Mouse (Mus musculus): ENCODE data around the gene Gm42878. TPM values are rescaled to one million over a fixed set of nuclear protein-coding genes. Genes with fewer than 3 reads are reported as not detected.

The Gm42878 gene
- polyA plus RNA-seq, 2 experiments, result 0.07 TPM; not detected in 1

- no peak for ATAC-seq (ENCODE audit: insufficient read depth)
- no peak overlapping the region for H3K9ac ChIP-seq (replicated peaks)
- peak overlapping the region; percentile 47; the same call in 1 of the 2 replicates for H3K4me2 ChIP-seq (ENCODE audit: low read depth)
- TF ChIP-seq EP300 (IDR thresholded peaks at IDR 0.05; ENCODE audit: low read depth) (no peak), CTCF (IDR thresholded peaks at IDR 0.05; ENCODE audit: low read depth) (no peak)
- peaks cover 0 to 9% of the 10 kb centered on the region in 2 experiments; a peak in 2 of 4 replicates for H3K4me1 ChIP-seq (replicated peaks; ENCODE audit: control insufficient read depth in 2 of 2, insufficient read depth in 2 of 2, low read length in 1 of 2)
- no peak overlapping the region for H3K27ac ChIP-seq
- DNase-seq (ENCODE audit: low read depth in 3 of 3, low spot score in 3 of 3), result no peak
- no peaks in the 10 kb centered on the region for H3K9me3 ChIP-seq (ENCODE audit: control insufficient read depth, low read length)
- no peak overlapping the region for H3K4me3 ChIP-seq (ENCODE audit: insufficient read depth in 1 of 2, low read depth in 2 of 2, low read length in 2 of 2)
- no peaks in the 10 kb centered on the region for H3K36me3 ChIP-seq (replicated peaks; ENCODE audit: control insufficient read depth, insufficient read depth, low read depth)
- 23% methylated on average over 7 of the region's 7 CpGs for WGBS (ENCODE audit: insufficient replicate concordance)
- no peaks in the 10 kb centered on the region for H3K27me3 ChIP-seq (ENCODE audit: control insufficient read depth, insufficient read depth, low read length)
These were observed 44.6 kb downstream of the Gm42878 start for GRCm38 (mm10) chr5:121500719-121501118.

GRCm38 (mm10) chr5:121493305-121493704 is 52.0 kb downstream of the Gm42878 start:
- no peak for TF ChIP-seq EP300 (IDR thresholded peaks at IDR 0.05; ENCODE audit: low read depth)
- TF ChIP-seq CTCF (IDR thresholded peaks at IDR 0.05; ENCODE audit: low read depth), result no peak
- no peaks in the 10 kb centered on the region for H3K36me3 ChIP-seq (replicated peaks; ENCODE audit: control insufficient read depth, insufficient read depth, low read depth)
- no peaks in the 10 kb centered on the region for H3K9me3 ChIP-seq (ENCODE audit: control insufficient read depth, low read length)
- H3K4me3 ChIP-seq (ENCODE audit: insufficient read depth in 1 of 2, low read depth in 2 of 2, low read length in 2 of 2), result no peak overlapping the region
- no peak overlapping the region for H3K9ac ChIP-seq (replicated peaks)
- no peak for ATAC-seq (ENCODE audit: insufficient read depth)
- no peaks in the 10 kb centered on the region for H3K27me3 ChIP-seq (ENCODE audit: control insufficient read depth, insufficient read depth, low read length)
- H3K4me1 ChIP-seq (replicated peaks; ENCODE audit: control insufficient read depth in 2 of 2, insufficient read depth in 2 of 2, low read length in 1 of 2), result no peaks in the 10 kb centered on the region
- no peak overlapping the region for H3K27ac ChIP-seq
- WGBS (ENCODE audit: insufficient replicate concordance), result 54% methylated on average over 8 of the region's 8 CpGs
- no peak overlapping the region for H3K4me2 ChIP-seq (ENCODE audit: low read depth)
- DNase-seq (ENCODE audit: low read depth in 3 of 3, low spot score in 3 of 3), result no peak

DNA sequence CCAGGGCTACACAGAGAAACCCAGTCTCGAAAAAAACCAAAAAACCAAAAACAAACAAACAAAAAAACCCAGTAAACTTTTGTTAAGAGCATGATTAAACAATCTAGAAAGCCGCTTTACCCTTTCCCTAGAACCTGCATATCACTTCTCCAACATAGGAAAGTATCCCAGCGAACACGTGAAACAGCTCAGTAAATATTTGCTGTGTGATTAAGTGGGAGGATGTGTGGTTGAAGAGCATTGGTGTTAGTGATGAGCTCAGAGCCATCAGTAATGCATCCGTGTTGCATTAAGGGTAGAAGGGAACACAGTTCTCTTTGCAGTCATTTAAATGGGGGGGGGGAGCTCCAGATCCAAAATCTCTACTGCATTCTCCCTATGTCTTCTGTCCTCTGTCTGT is 60.5 kb downstream of the Gm42878 start:
- ATAC-seq (ENCODE audit: insufficient read depth), result no peak
- Histone ChIP-seq H3K27ac (no peak overlapping the region), H3K4me3 (ENCODE audit: insufficient read depth in 1 of 2, low read depth in 2 of 2, low read length in 2 of 2) (no peak overlapping the region), H3K36me3 (replicated peaks; ENCODE audit: control insufficient read depth, insufficient read depth, low read depth) (no peaks in the 10 kb centered on the region), H3K4me2 (ENCODE audit: low read depth) (no peak overlapping the region), H3K9me3 (ENCODE audit: control insufficient read depth, low read length) (no peaks in the 10 kb centered on the region), H3K27me3 (ENCODE audit: control insufficient read depth, insufficient read depth, low read length) (no peaks in the 10 kb centered on the region), H3K4me1 (replicated peaks; ENCODE audit: control insufficient read depth in 2 of 2, insufficient read depth in 2 of 2, low read length in 1 of 2) (no peaks in the 10 kb centered on the region), H3K9ac (replicated peaks) (no peak overlapping the region)
- TF ChIP-seq EP300 (IDR thresholded peaks at IDR 0.05; ENCODE audit: low read depth) (no peak), CTCF (IDR thresholded peaks at IDR 0.05; ENCODE audit: low read depth) (no peak)
- 61% methylated on average over 5 of the region's 5 CpGs for WGBS (ENCODE audit: insufficient replicate concordance)
- no peak for DNase-seq (ENCODE audit: low read depth in 3 of 3, low spot score in 3 of 3)

DNA sequence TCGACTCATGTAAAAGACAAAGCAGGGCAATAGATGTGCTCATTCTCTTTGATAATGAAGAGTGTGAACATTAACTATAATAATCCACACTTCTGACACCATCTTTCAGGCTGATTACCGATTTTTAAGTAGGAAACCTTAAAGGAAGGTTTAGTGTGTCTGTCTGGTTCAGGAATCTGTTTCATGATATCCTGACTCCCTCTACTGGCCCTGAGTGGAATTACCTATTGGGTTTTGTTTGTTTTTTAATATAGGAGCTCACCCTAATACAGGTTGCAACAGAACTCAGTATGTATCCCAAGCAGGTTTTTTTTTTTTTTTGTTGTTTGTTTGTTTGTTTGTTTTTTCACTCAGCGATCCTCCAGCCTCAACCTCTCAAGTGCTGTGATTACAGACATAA is 67.6 kb downstream of the Gm42878 start:
- peak; percentile 53 to 70 (median 64) for DNase-seq (ENCODE audit: low read depth in 3 of 3, low spot score in 3 of 3)
- TF ChIP-seq CTCF (IDR thresholded peaks at IDR 0.05; ENCODE audit: low read depth) (peak; percentile 75), EP300 (IDR thresholded peaks at IDR 0.05; ENCODE audit: low read depth) (no peak)
- ATAC-seq (ENCODE audit: insufficient read depth), result no peak
- H3K9me3 ChIP-seq (ENCODE audit: control insufficient read depth, low read length), result no peaks in the 10 kb centered on the region; the same call in 1 of the 2 replicates
- 35% methylated on average over 3 of the region's 3 CpGs for WGBS (ENCODE audit: insufficient replicate concordance)
- H3K4me1 ChIP-seq (replicated peaks; ENCODE audit: control insufficient read depth in 2 of 2, insufficient read depth in 2 of 2, low read length in 1 of 2), result peaks cover 12 to 24% of the 10 kb centered on the region in 2 experiments
- no peak overlapping the region for H3K4me3 ChIP-seq (ENCODE audit: insufficient read depth in 1 of 2, low read depth in 2 of 2, low read length in 2 of 2)
- no peaks in the 10 kb centered on the region for H3K36me3 ChIP-seq (replicated peaks; ENCODE audit: control insufficient read depth, insufficient read depth, low read depth)
- H3K27me3 ChIP-seq (ENCODE audit: control insufficient read depth, insufficient read depth, low read length), result no peaks in the 10 kb centered on the region
- no peak overlapping the region for H3K4me2 ChIP-seq (ENCODE audit: low read depth)
- no peak overlapping the region for H3K9ac ChIP-seq (replicated peaks)
- H3K27ac ChIP-seq, result no peak overlapping the region

DNA sequence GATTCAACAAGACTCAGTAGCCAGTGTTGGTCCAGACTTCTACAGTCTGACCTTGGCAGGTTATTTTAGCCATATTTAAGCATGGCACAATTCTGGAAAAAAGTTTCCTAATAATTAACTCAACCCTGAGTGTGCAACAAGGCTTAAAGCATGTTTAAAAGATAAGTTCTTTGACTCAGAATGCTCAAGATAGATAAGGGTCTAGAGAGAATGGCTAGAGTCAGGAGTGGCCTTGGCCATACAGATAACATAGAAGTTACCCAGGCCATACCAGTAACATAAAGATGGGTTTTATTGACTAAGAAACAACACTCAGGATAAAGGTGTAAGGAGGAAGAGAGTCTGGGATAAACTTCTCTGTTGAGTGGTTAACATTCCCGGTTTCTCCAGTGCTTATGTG is 69.2 kb downstream of the Gm42878 start:
- Histone ChIP-seq H3K9ac (replicated peaks) (peak overlapping the region; percentile 6; the same call in 1 of the 2 replicates), H3K4me1 (replicated peaks; ENCODE audit: control insufficient read depth in 2 of 2, insufficient read depth in 2 of 2, low read length in 1 of 2) (peaks cover 12 to 32% of the 10 kb centered on the region in 2 experiments), H3K4me3 (ENCODE audit: insufficient read depth in 1 of 2, low read depth in 2 of 2, low read length in 2 of 2) (no peak overlapping the region), H3K27me3 (ENCODE audit: control insufficient read depth, insufficient read depth, low read length) (no peaks in the 10 kb centered on the region), H3K27ac (peak overlapping the region; percentile 75), H3K4me2 (ENCODE audit: low read depth) (peak overlapping the region; percentile 43), H3K36me3 (replicated peaks; ENCODE audit: control insufficient read depth, insufficient read depth, low read depth) (no peaks in the 10 kb centered on the region), H3K9me3 (ENCODE audit: control insufficient read depth, low read length) (no peaks in the 10 kb centered on the region; the same call in 1 of the 2 replicates)
- ATAC-seq (ENCODE audit: insufficient read depth) (peak; percentile 89), DNase-seq (ENCODE audit: low read depth in 3 of 3, low spot score in 3 of 3) (peak; percentile 57 to 65 (median 64))
- no peak for TF ChIP-seq CTCF (IDR thresholded peaks at IDR 0.05; ENCODE audit: low read depth)
- peak; percentile 88 for TF ChIP-seq EP300 (IDR thresholded peaks at IDR 0.05; ENCODE audit: low read depth)
- WGBS (ENCODE audit: insufficient replicate concordance), result 33% methylated on average over 1 of the region's 1 CpGs

Data from liver, embryonic 14.5 days (tissue).